Mouse (Mus musculus): ENCODE measurements at regions not wholly inside any gene's neighbourhood (a gene's known extent, or its start where the extent isn't known, plus 50 kb on each side); places are given as distances from the start of the nearest gene placed in this dataset.

- in situ Hi-C loops (cut with MboI, MseI), result loop anchor here (10.0 kb wide), 1 partner anchor 94 kb away; no protein-coding TSS in a partner anchor
Measured at GRCm38 (mm10) chr2:113959025-113959767, 54.2 kb downstream of the Gjd2 start.

- in situ Hi-C loops (cut with MboI, MseI), result loop anchor here (10.0 kb wide), 1 partner anchor 88 kb away; no protein-coding TSS in a partner anchor
Measured at GRCm38 (mm10) chr2:113952480-113952879, 60.9 kb downstream of the Gjd2 start.

GRCm38 (mm10) chr2:113949296-113949990, 64.0 kb downstream of the Gjd2 start:
- in situ Hi-C loops (cut with MboI, MseI), result no loop called here

- in situ Hi-C loops (cut with MboI, MseI), result no loop called here
Measured at GRCm38 (mm10) chr2:113931689-113932088, 81.7 kb downstream of the Gjd2 start.

- in situ Hi-C loops (cut with MboI, MseI), result no loop called here
Measured at GRCm38 (mm10) chr2:113930948-113931347, 82.5 kb downstream of the Gjd2 start.

GRCm38 (mm10) chr2:113929650-113930049, 81.2 kb upstream of the Arhgap11a start:
- in situ Hi-C loops (cut with MboI, MseI), result loop anchor here (10.0 kb wide), 1 partner anchor 715 kb away; no protein-coding TSS in a partner anchor

GRCm38 (mm10) chr2:113924138-113924537, 75.7 kb upstream of the Arhgap11a start:
- in situ Hi-C loops (cut with MboI, MseI), result loop anchor here (10.0 kb wide), 1 partner anchor 721 kb away; no protein-coding TSS in a partner anchor

- in situ Hi-C loops (cut with MboI, MseI), result no loop called here
Measured at GRCm38 (mm10) chr2:113918913-113919312, 70.5 kb upstream of the Arhgap11a start.

GRCm38 (mm10) chr2:113914248-113914647, 65.8 kb upstream of the Arhgap11a start:
- in situ Hi-C loops (cut with MboI, MseI), result no loop called here

- in situ Hi-C loops (cut with MboI, MseI), result no loop called here
Measured at GRCm38 (mm10) chr2:113911188-113911587, 62.7 kb upstream of the Arhgap11a start.

GRCm38 (mm10) chr2:113909502-113909901, 61.0 kb upstream of the Arhgap11a start:
- in situ Hi-C loops (cut with MboI, MseI), result no loop called here

- in situ Hi-C loops (cut with MboI, MseI), result no loop called here
Measured at GRCm38 (mm10) chr2:113908636-113909035, 60.2 kb upstream of the Arhgap11a start.

- in situ Hi-C loops (cut with MboI, MseI), result no loop called here
Measured at GRCm38 (mm10) chr2:113904414-113904813, 56.0 kb upstream of the Arhgap11a start.

- in situ Hi-C loops (cut with MboI, MseI), result no loop called here
Measured at GRCm38 (mm10) chr2:113903865-113904264, 55.4 kb upstream of the Arhgap11a start.

- in situ Hi-C loops (cut with MboI, MseI), result no loop called here
Measured at GRCm38 (mm10) chr2:113903006-113903545, 54.6 kb upstream of the Arhgap11a start.

- in situ Hi-C loops (cut with MboI, MseI), result no loop called here
Measured at GRCm38 (mm10) chr2:113902406-113902805, 53.9 kb upstream of the Arhgap11a start.

GRCm38 (mm10) chr2:113900496-113900895, 52.0 kb upstream of the Arhgap11a start:
- in situ Hi-C loops (cut with MboI, MseI), result no loop called here

- in situ Hi-C loops (cut with MboI, MseI), result no loop called here
Measured at GRCm38 (mm10) chr2:113898747-113899146, 50.3 kb upstream of the Arhgap11a start.

Measured in T-helper 1 cell (primary cell).